Mouse (Mus musculus) heart, embryonic 15.5 days (tissue): ENCODE data around the gene Slc22a20. TPM values are rescaled to one million over a fixed set of nuclear protein-coding genes. Genes with fewer than 3 reads are reported as not detected.

Experiments used
- ATAC-seq: fragments of 200-750 bp; cut with Nextera tagmentation; replicated peaks from 2 replicates; pipeline ENCODE4 v1.8.0; 2017; ENCODE audit warnings: low read depth, moderate TSS enrichment; ENCODE audit not compliant: insufficient number of reproducible peaks, insufficient read depth, low FRiP score
- H3K27ac ChIP-seq: fragments of 300-500 bp; sonication (generic); 2 replicates; pipeline ENCODE4 v1.5.1; 2015; ENCODE audit warnings: mild to moderate bottlenecking, inconsistent platforms
- H3K27me3 ChIP-seq: fragments of 300-500 bp; sonication (generic); 2 replicates; pipeline ENCODE4 v1.6.1; 2015; ENCODE audit warnings: inconsistent platforms
- H3K36me3 ChIP-seq: fragments of 300-500 bp; sonication (generic); 2 replicates; pipeline ENCODE4 v1.6.1; 2015; ENCODE audit warnings: mild to moderate bottlenecking, inconsistent platforms
- H3K4me1 ChIP-seq: fragments of 300-500 bp; sonication (generic); replicated peaks from 2 replicates; pipeline ENCODE4 v1.6.1; 2015; ENCODE audit warnings: inconsistent platforms
- H3K4me2 ChIP-seq: fragments of 300-500 bp; sonication (generic); 2 replicates; pipeline ENCODE4 v1.6.1; 2015; ENCODE audit warnings: inconsistent platforms, mild to moderate bottlenecking, moderate library complexity
- H3K4me3 ChIP-seq: fragments of 300-500 bp; sonication (generic); 2 replicates; pipeline ENCODE4 v1.5.1; 2015; ENCODE audit warnings: mild to moderate bottlenecking, inconsistent platforms
- H3K9ac ChIP-seq: fragments of 300-500 bp; sonication (generic); 2 replicates; pipeline ENCODE4 v1.6.1; 2015; ENCODE audit warnings: mild to moderate bottlenecking, inconsistent platforms
- H3K9me3 ChIP-seq: fragments of 300-500 bp; sonication (generic); replicated peaks from 2 replicates; pipeline ENCODE4 v1.6.1; 2016; ENCODE audit warnings: inconsistent platforms
- WGBS: fragments of 180-500 bp; shearing (Covaris S2); methylation state at CpG from one replicate; pipeline ENCODE4 v1.1.7; 2015; ENCODE audit warnings: mixed read lengths; 5-methylcytosine and 5-hydroxymethylcytosine counted together
- polyA plus RNA-seq: library from polyadenylated mRNA; unstranded; fragments of >200 nt; fragmentation: Nextera tagmentation; extraction: Ambion mirVana; gene quantifications from 2 replicates; pipeline ENCODE4 v1.2.1, GENCODE M21; 2015

Gene Slc22a20
- polyA plus RNA-seq, result not detected in 2 replicates

GRCm38 (mm10) chr19:5986043-5986442, at the start of gene Slc22a20:
TSS of gene Slc22a20 (minus strand) at chr19:5986143.
- Histone ChIP-seq H3K9me3 (no peaks in the 10 kb centered on the region), H3K4me3 (no peak within 1 kb of the TSS), H3K36me3 (no peaks in the 10 kb centered on the region), H3K27me3 (no peaks in the 10 kb centered on the region), H3K4me1 (peaks cover 20% of the 10 kb centered on the region), H3K9ac (no peak within 1 kb of the TSS), H3K27ac (no peak within 1 kb of the TSS), H3K4me2 (no peak within 1 kb of the TSS)
- no peak for ATAC-seq
- WGBS, result 53% methylated on average over 4 of the region's 4 CpGs

GRCm38 (mm10) chr19:6030520-6031280, 44.8 kb upstream of the Slc22a20 start:
- no peaks in the 10 kb centered on the region for H3K9me3 ChIP-seq
- 58% methylated on average over 13 of the region's 14 CpGs for WGBS
- no peaks in the 10 kb centered on the region for H3K27me3 ChIP-seq
- no peak overlapping the region for H3K4me2 ChIP-seq
- no peak overlapping the region for H3K9ac ChIP-seq
- H3K36me3 ChIP-seq, result no peaks in the 10 kb centered on the region
- no peak overlapping the region for H3K27ac ChIP-seq
- no peaks in the 10 kb centered on the region for H3K4me1 ChIP-seq
- no peak for ATAC-seq
- H3K4me3 ChIP-seq, result no peak overlapping the region

- Histone ChIP-seq H3K27me3 (no peaks in the 10 kb centered on the region), H3K27ac (no peak overlapping the region), H3K9ac (no peak overlapping the region), H3K36me3 (no peaks in the 10 kb centered on the region), H3K9me3 (no peaks in the 10 kb centered on the region), H3K4me2 (no peak overlapping the region), H3K4me1 (no peaks in the 10 kb centered on the region), H3K4me3 (no peak overlapping the region)
- WGBS, result 67% methylated on average over 9 of the region's 9 CpGs
- ATAC-seq, result no peak
Measured at GRCm38 (mm10) chr19:6029426-6029825, 43.5 kb upstream of the Slc22a20 start.

GRCm38 (mm10) chr19:6028991-6029390, 43.0 kb upstream of the Slc22a20 start:
- no peak for ATAC-seq
- Histone ChIP-seq H3K36me3 (no peaks in the 10 kb centered on the region), H3K27me3 (no peaks in the 10 kb centered on the region), H3K9me3 (no peaks in the 10 kb centered on the region), H3K4me2 (no peak overlapping the region), H3K4me3 (no peak overlapping the region), H3K4me1 (no peaks in the 10 kb centered on the region), H3K27ac (no peak overlapping the region), H3K9ac (no peak overlapping the region)
- 71% methylated on average over 6 of the region's 6 CpGs for WGBS

- no peak overlapping the region for H3K4me3 ChIP-seq
- H3K9me3 ChIP-seq, result no peaks in the 10 kb centered on the region
- H3K27me3 ChIP-seq, result no peaks in the 10 kb centered on the region
- no peak for ATAC-seq
- H3K4me1 ChIP-seq, result no peaks in the 10 kb centered on the region
- H3K9ac ChIP-seq, result no peak overlapping the region
- no peaks in the 10 kb centered on the region for H3K36me3 ChIP-seq
- WGBS, result 73% methylated on average over 7 of the region's 7 CpGs
- no peak overlapping the region for H3K4me2 ChIP-seq
- no peak overlapping the region for H3K27ac ChIP-seq
Measured at GRCm38 (mm10) chr19:6023930-6024329, 38.0 kb upstream of the Slc22a20 start.

GRCm38 (mm10) chr19:6023059-6023458, 37.1 kb upstream of the Slc22a20 start:
- Histone ChIP-seq H3K27me3 (no peaks in the 10 kb centered on the region), H3K27ac (no peak overlapping the region), H3K9ac (no peak overlapping the region), H3K36me3 (no peaks in the 10 kb centered on the region), H3K4me1 (no peaks in the 10 kb centered on the region), H3K9me3 (no peaks in the 10 kb centered on the region), H3K4me2 (no peak overlapping the region), H3K4me3 (no peak overlapping the region)
- 48% methylated on average over 8 of the region's 8 CpGs for WGBS
- ATAC-seq, result no peak

GRCm38 (mm10) chr19:6020276-6020675, 34.3 kb upstream of the Slc22a20 start:
- WGBS, result 43% methylated on average over 3 of the region's 3 CpGs
- H3K4me2 ChIP-seq, result no peak overlapping the region
- no peak overlapping the region for H3K4me3 ChIP-seq
- no peak overlapping the region for H3K9ac ChIP-seq
- H3K9me3 ChIP-seq, result no peaks in the 10 kb centered on the region
- H3K36me3 ChIP-seq, result no peaks in the 10 kb centered on the region
- H3K4me1 ChIP-seq, result peaks cover 10% of the 10 kb centered on the region
- ATAC-seq, result no peak
- no peaks in the 10 kb centered on the region for H3K27me3 ChIP-seq
- no peak overlapping the region for H3K27ac ChIP-seq

- no peak overlapping the region for H3K9ac ChIP-seq
- H3K4me3 ChIP-seq, result no peak overlapping the region
- peaks cover 19% of the 10 kb centered on the region for H3K4me1 ChIP-seq
- WGBS, result 30% methylated on average over 15 of the region's 15 CpGs
- H3K27me3 ChIP-seq, result 0 out of 2 replicates have a peak, but pooled peaks cover 4% of the 10 kb centered on the region
- H3K4me2 ChIP-seq, result no peak overlapping the region
- H3K27ac ChIP-seq, result no peak overlapping the region
- H3K36me3 ChIP-seq, result no peaks in the 10 kb centered on the region
- no peak for ATAC-seq
- no peaks in the 10 kb centered on the region for H3K9me3 ChIP-seq
Measured at GRCm38 (mm10) chr19:6018142-6019089, 32.5 kb upstream of the Slc22a20 start.

- Histone ChIP-seq H3K4me1 (peaks cover 19% of the 10 kb centered on the region), H3K27me3 (0 out of 2 replicates have a peak, but pooled peaks cover 4% of the 10 kb centered on the region), H3K36me3 (no peaks in the 10 kb centered on the region), H3K9ac (no peak overlapping the region), H3K9me3 (no peaks in the 10 kb centered on the region), H3K4me3 (0 out of 2 replicates have a peak overlapping the region, but pooled peaks have one; percentile 70), H3K4me2 (peak overlapping the region; percentile 92), H3K27ac (no peak overlapping the region)
- no peak for ATAC-seq
- WGBS, result 49% methylated on average over 7 of the region's 7 CpGs
Measured at GRCm38 (mm10) chr19:6016532-6016931, 30.6 kb upstream of the Slc22a20 start.

- Histone ChIP-seq H3K4me1 (peaks cover 19% of the 10 kb centered on the region), H3K4me3 (peak within 1 kb of the TSS; percentile 70), H3K27me3 (0 out of 2 replicates have a peak, but pooled peaks cover 4% of the 10 kb centered on the region), H3K9ac (peak within 1 kb of the TSS; percentile 71), H3K4me2 (peak within 1 kb of the TSS; percentile 92), H3K36me3 (no peaks in the 10 kb centered on the region), H3K27ac (peak within 1 kb of the TSS; percentile 75), H3K9me3 (no peaks in the 10 kb centered on the region)
- 3% methylated on average over 40 of the region's 40 CpGs for WGBS
- ATAC-seq, result peak; percentile 84
Measured at GRCm38 (mm10) chr19:6015511-6016315, 29.8 kb upstream of the Slc22a20 start, which contains the start of gene Capn1. TSS of gene Capn1 (minus strand) at chr19:6015897.
